Mouse (Mus musculus) forelimb bud, embryonic 11.5 days (tissue): ENCODE results near the gene Lrig1.
A peak's percentile ranks its signal among the peaks of the same experiment; 100 is the strongest.

Experiments used
- DNase-seq: peaks from one replicate; pipeline ENCODE4 v3.0.0-alpha.2; 2012; ENCODE audit warnings: low read depth, low spot score

Lrig1 gene

DNA sequence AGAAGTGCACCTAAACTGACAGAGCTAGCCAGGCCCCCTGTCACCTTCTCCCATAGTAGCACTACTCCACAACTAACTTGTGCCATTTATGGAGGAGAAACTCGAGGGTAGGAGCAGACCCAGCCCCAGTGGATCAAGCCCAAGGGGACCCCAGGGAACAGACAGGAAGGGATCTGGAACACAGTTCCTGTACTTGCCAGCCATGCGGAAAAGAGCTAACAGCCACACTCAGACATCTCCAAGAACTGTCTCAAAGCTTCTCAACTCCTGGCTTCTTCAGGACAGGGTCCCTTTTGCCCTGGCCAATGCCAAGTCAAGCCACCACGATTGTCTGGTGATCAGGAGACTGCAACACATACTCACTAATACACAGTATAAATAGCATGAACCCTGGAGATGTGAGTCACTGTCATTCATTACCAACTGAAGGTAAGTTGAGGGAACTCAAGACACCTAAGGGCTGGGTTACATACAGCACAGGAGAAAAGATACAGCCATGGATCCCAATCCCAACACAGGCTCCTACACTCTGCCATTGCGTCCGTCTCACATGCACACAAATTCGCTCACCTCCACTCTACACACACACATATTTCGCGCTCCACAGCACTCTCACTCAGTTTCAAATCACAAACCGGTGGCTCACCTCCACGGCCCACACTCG lies 1.3 kb downstream of the Lrig1 start:
- DNase-seq: no peak

GRCm38 (mm10) chr6:94697423-94697822 lies 2.5 kb downstream of the Lrig1 start:
- DNase-seq: no peak

DNA sequence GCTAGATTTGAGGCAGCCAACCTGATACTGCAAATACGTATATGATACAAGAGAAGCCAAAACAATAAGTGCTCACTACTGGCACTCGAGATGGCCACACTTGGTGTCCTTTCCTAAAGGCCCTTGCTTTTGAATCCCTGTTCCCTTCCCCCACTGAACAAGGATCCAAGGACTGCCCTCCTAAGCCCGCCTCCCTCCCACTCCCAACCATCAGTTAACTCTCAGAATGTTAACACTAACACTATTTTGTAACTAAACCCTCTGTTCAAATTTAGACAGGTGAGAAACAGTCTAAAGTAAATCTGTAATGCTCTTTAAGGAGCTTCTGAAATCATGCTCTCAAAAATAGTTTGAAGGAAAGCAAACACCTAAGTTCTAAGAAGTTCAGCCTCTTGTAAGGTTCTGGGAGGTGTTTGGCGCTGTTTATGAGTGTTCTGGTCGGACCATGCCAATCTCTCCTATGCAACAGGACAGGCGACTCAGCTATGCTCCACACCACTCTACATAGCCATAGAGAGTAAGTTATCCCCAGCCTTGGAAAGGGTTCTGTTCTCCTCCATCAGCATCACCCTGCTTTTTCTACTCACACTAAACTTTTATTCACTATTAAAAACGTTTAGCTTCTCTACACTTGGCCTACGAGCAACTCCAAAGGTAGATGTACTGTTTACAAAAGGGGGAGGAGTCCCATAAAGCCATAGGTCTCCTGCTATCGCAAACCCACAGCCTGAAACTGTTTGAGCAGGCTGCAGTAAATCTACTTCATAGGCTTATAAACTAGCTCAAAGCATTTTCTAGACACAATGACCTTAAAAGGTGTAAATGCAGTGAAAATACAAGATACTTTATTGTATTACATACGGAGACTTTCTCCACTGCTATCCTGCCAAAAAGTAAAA lies 3.5 kb downstream of the Lrig1 start:
- DNase-seq: no peak

GRCm38 (mm10) chr6:94695121-94695930 lies 4.6 kb downstream of the Lrig1 start:
- no peak for DNase-seq

- no peak for DNase-seq
Observed at GRCm38 (mm10) chr6:94694481-94694880, 5.5 kb downstream of the Lrig1 start.

- no peak for DNase-seq
Observed at GRCm38 (mm10) chr6:94693091-94693490, 6.9 kb downstream of the Lrig1 start.

DNA sequence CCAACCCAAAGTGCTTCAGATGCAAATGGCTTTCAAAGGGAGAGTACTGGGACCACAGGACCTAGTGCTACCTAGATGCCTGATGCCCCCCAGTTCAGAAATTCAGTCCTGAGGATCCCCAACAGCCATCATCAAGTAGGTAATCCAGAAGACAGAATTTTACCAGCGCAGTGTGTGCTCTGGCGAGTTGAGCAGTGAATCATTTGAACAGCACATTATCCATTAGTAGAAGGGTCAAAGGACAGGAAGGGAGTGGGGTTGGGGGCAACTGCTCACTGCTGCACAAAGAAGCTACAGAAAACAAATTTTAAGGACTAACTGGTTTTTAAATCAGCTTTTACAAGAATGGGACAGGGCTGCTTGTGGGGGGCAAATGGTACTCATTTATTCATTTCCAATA lies 8.0 kb downstream of the Lrig1 start:
- DNase-seq: no peak

DNA sequence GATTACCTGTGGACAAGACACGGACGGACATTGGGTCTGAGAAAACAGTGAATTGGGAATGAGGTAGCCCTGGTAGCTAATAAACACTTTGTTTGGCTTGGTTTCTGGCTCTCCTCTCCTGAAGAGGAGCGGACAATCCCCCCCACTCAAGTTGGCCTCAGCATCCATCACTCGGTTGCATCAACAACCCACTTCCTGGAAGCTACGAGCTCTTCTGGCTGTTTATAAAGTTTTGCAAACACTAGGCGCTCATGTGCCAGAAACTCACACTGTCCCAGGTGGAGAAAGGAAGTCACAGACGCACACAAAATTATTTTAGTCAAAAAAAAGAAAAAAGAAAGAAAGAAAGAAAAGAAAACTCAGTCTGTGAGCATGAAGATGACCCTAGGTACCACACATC lies 9.7 kb downstream of the Lrig1 start:
- no peak for DNase-seq

GRCm38 (mm10) chr6:94688722-94689121 lies 11.2 kb downstream of the Lrig1 start:
- DNase-seq: no peak

- DNase-seq: no peak
Observed at GRCm38 (mm10) chr6:94686048-94686447, 13.9 kb downstream of the Lrig1 start.

- no peak for DNase-seq
Observed at GRCm38 (mm10) chr6:94685611-94686010, 14.3 kb downstream of the Lrig1 start.

- no peak for DNase-seq
Observed at GRCm38 (mm10) chr6:94684844-94685557, 15.0 kb downstream of the Lrig1 start.

GRCm38 (mm10) chr6:94683701-94684100 lies 16.3 kb downstream of the Lrig1 start:
- no peak for DNase-seq

DNA sequence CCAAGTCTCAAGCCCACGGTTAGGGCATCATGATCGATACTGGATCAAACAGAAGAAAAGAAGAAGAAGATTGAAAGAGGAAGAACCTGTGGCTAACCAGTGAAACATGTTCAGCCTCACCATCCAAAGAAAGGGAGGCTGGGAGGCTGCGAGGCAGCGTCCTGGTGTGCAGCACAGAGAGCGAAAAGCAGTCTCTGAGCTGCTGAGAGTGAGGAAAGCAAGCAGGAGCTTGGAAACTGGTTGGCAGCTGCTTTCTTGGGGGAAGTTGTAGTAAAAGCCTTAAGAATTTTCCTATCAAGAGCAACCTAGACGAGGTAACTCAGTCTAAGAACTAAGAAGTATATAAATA lies 17.7 kb downstream of the Lrig1 start:
- DNase-seq: no peak

- no peak for DNase-seq
Observed at GRCm38 (mm10) chr6:94681446-94682269, 18.3 kb downstream of the Lrig1 start.

DNA sequence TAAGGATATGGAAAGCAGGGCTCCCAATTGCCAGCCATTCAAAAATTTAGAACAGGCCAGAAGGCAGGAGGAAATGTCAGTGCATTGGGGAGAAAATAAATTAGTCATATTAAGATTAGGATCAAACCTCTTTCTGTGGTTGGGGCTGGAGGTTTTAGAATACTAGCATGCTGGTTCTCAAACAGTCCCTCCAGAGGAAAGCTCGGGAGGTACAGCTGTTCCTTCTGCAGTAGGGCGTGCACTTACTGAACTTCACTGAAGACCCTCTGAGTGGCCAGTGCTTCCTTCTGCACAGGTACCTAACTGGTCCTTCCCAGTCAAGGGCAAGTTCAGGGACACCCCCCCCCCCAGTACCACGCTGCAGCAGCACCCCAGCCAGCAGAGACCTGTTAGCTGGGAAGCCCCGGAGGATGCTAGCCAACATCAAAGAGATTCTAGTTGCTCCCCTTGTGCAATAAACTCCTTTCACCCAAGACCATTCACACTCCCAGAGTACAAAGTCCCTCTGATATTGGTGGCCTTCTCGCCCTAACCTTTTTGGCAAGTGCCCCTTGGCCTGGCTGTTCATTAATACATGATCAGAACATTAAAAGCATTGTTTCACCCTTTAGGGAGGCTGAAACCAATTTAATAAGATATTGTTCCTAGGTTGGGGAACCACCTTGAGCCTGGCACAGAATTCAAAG lies 19.1 kb downstream of the Lrig1 start:
- DNase-seq: no peak

GRCm38 (mm10) chr6:94679249-94679648 lies 20.7 kb downstream of the Lrig1 start:
- no peak for DNase-seq

DNA sequence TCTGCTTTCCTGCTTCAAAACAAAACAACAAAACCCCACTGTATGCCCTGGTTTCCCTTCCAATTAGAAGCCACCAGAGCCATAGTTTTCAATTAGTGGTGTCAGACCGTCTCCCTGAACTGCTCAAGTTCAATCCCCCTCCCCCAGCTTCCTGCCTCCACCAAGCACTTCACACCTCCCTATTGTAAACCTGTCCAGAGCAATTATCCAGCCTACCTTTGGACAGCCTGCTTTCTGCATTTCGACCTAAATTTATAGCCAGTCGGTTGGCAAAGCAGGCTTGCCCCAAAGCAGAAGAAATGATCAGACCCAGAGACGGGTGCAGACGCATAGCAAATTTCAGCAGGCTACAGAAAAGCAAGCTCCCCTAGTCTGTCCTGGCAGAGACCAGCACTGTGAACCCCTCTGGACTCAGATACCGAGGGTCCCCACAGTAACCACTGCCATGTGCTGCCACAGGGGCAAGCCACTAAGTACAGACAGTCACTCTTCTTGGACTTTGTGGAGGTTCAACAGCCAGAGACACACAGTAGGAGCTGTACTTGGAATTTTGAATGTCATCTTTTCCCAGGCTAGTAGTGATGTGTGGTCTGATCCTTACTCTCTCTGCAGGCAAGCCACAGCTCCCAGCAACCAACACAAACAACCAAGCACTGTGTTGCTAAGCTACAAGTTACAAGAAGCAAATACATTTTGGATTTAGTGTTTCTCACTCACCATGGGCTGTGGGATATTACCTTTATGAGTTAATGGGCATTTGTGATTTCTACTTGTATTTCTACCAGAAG lies 21.4 kb downstream of the Lrig1 start:
- peak; percentile 81 for DNase-seq

DNA sequence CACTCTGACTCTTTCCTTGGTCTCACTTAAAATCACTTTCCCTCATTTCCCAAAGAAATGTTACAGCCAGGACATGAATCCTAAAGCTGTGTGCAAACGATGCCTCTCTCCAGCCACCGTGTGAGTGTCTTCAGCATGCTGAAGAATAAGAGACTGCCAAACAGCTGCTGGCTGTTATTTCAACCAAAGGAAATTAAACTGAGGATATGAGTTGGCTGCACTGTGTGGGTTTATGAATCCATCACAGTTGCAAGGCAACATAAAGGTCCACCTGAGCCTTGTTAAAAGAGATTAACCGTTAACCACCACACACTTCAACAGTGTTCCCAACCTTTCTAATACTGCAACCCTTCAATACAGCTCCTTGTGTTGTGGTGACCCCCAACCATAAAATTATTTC lies 22.5 kb downstream of the Lrig1 start:
- DNase-seq: no peak
